Mouse (Mus musculus): ENCODE measurements around the gene Btbd17. TPM values are rescaled to one million over a fixed set of nuclear protein-coding genes. Genes with fewer than 3 reads are reported as not detected.

Gene Btbd17
- polyA plus RNA-seq, 1 experiment: 0.04 TPM

DNA sequence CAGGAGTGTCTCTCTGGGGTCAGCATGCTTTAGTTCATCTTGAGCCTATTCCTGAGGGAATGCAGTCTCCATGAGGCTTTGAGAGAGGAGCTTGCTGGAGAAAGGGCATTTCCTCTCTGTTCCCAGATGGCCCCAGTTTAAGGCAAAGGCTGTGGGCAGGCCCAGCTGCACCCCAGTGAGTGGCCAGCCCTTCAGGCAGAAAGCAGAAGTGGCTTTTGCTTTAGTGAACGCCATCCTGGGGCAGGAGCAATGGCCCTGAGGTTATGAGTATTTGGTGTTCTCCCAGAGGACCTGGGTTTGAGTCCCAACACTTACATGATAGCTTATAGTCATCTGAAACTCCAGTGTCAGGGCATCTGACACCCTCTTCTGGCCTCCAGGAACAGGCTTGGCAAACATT lies 25.6 kb upstream of the Btbd17 start:
- Histone ChIP-seq H3K36me3 (replicated peaks; ENCODE audit: low read length) (peaks cover 51% of the 10 kb centered on the region), H3K4me1 (peaks cover 89% of the 10 kb centered on the region), H3K9me3 (no peaks in the 10 kb centered on the region), H3K27me3 (replicated peaks) (peaks cover 7% of the 10 kb centered on the region), H3K4me3 (replicated peaks) (peak overlapping the region; percentile 59)
- TF ChIP-seq GATA1 (IDR thresholded peaks at IDR 0.05; ENCODE audit: borderline replicate concordance, low read length): no peak
- no peak for TF ChIP-seq FLI1 (IDR thresholded peaks at IDR 0.05; ENCODE audit: low read length)

DNA sequence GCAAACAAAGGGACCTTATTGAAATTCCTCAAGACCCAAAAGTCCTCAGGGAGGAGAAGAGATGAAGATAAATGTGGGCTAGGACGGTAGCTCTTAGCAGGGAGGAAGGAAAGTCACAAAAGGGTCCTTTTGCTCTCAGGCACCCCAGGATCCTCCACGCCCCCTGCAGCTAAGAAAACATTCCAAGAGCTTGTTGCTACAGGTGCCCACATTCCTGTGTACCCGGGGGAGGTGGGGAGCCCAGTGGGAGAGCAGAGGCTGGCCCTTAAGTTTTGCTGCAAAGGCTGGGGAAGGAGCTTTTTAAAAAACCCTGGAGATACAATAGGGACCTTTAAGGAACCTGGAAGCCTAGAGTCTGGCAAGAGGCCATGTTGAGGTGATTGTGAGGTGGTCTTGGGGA lies 24.7 kb upstream of the Btbd17 start:
- Histone ChIP-seq H3K27me3 (replicated peaks) (peaks cover 9% of the 10 kb centered on the region), H3K9me3 (no peaks in the 10 kb centered on the region), H3K36me3 (replicated peaks; ENCODE audit: low read length) (peaks cover 48% of the 10 kb centered on the region), H3K4me3 (replicated peaks) (no peak overlapping the region), H3K4me1 (peaks cover 84% of the 10 kb centered on the region)
- no peak for TF ChIP-seq FLI1 (IDR thresholded peaks at IDR 0.05; ENCODE audit: low read length)
- TF ChIP-seq GATA1 (IDR thresholded peaks at IDR 0.05; ENCODE audit: borderline replicate concordance, low read length): no peak

DNA sequence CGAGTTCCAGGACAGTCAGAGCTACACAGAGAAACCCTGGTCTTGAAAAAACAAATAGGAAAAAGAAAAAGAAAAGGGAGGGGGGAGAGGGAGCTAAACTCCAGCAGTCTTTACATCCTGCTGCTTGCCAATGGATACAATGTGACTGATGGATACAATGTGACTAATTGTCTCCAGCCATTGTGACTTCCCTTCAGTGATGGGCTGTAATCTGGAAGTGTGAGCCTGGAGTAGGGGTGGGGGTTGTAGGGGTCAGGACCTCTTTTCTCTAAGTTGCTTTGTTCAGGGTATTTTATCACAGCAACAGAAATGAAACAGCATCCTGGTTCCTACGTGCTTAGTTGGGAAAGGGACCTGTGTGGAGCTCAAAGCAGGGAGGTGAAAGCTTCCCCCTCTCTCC lies 23.4 kb upstream of the Btbd17 start:
- H3K27me3 ChIP-seq (replicated peaks): peaks cover 14% of the 10 kb centered on the region
- TF ChIP-seq FLI1 (IDR thresholded peaks at IDR 0.05; ENCODE audit: low read length) (no peak), GATA1 (IDR thresholded peaks at IDR 0.05; ENCODE audit: borderline replicate concordance, low read length) (no peak)
- H3K9me3 ChIP-seq: no peaks in the 10 kb centered on the region
- peaks cover 86% of the 10 kb centered on the region for H3K4me1 ChIP-seq
- peaks cover 40% of the 10 kb centered on the region for H3K36me3 ChIP-seq (replicated peaks; ENCODE audit: low read length)
- H3K4me3 ChIP-seq (replicated peaks): no peak overlapping the region

DNA sequence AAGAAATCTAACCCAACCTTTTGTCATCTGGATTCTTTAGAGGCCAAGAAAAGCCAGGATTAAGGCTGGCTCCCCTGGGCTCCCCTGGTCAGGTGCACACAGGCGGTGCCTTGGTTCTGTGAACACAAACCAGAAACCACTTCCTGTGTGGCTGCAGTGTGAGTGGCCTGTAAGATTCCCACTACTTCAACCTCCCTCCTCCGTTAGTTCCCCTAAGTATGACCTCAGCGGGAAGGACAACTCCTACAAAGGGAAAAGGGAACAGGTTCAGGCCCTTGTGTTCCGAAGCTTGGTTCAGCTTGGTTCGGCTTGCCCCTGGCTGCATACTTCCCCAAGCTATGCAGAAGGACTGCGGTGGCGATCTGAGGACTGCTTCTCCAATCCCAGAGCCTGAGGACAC lies 22.4 kb upstream of the Btbd17 start:
- no peak for TF ChIP-seq FLI1 (IDR thresholded peaks at IDR 0.05; ENCODE audit: low read length)
- no peak for TF ChIP-seq GATA1 (IDR thresholded peaks at IDR 0.05; ENCODE audit: borderline replicate concordance, low read length)
- peaks cover 14% of the 10 kb centered on the region for H3K27me3 ChIP-seq (replicated peaks)
- peaks cover 31% of the 10 kb centered on the region for H3K36me3 ChIP-seq (replicated peaks; ENCODE audit: low read length)
- H3K4me1 ChIP-seq: peaks cover 78% of the 10 kb centered on the region
- peak overlapping the region; percentile 80 for H3K4me3 ChIP-seq (replicated peaks)
- H3K9me3 ChIP-seq: no peaks in the 10 kb centered on the region

DNA sequence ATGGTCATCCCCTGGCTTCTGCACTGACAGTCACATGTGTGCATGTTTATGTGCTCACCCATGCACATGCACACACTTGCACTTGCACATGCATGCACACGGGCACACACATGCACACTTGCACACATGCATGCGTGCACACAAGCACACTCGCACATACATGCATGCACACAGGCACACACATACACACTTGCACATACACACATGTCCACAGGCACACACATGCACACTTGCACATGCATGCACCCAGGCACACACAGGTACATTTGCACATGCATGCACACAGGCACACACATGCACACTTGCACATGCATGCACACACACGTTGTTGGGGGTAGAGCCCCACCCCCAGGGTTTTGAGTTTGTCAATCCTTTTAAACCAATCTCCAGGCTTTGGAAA lies 21.2 kb upstream of the Btbd17 start:
- H3K36me3 ChIP-seq (replicated peaks; ENCODE audit: low read length): peaks cover 21% of the 10 kb centered on the region
- H3K4me3 ChIP-seq (replicated peaks): peak overlapping the region; percentile 83
- no peaks in the 10 kb centered on the region for H3K9me3 ChIP-seq
- peaks cover 14% of the 10 kb centered on the region for H3K27me3 ChIP-seq (replicated peaks)
- TF ChIP-seq FLI1 (IDR thresholded peaks at IDR 0.05; ENCODE audit: low read length) (no peak), GATA1 (IDR thresholded peaks at IDR 0.05; ENCODE audit: borderline replicate concordance, low read length) (no peak)
- peaks cover 77% of the 10 kb centered on the region for H3K4me1 ChIP-seq

DNA sequence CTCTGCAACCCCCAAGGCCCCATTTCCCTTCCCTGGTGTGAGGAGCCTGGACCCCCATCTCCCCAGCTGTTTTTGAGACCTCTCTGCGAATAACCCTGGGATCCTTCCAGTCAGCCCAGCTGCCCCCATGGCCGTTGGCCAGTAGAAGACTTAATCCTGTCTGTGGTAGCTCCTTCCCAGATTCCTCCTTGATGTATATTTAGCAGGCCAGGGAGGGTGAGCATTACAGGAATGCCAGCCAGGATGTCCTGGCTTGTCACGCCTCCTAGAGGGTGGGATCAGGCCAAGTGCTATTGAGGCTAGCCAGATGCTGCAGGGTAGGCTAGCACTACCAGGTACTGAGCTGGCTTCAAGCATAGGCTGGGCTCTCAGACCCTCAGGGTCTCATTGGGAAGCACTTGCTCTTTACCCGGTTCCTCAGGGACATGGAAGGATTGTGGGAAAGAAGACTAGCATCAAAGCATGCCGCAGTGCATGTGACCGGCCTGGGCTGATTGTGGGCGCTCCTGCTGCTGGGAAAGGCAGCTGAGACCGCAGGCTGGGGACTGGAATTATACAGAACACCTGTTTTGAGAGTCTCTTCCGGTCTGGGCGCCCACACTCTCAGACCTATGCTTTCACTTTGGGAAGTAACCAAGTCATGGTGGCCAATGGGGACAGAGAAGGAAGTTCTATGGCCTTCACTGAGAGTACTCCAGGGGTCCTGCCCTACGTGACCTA lies 19.3 kb upstream of the Btbd17 start:
- no peaks in the 10 kb centered on the region for H3K9me3 ChIP-seq

DNA sequence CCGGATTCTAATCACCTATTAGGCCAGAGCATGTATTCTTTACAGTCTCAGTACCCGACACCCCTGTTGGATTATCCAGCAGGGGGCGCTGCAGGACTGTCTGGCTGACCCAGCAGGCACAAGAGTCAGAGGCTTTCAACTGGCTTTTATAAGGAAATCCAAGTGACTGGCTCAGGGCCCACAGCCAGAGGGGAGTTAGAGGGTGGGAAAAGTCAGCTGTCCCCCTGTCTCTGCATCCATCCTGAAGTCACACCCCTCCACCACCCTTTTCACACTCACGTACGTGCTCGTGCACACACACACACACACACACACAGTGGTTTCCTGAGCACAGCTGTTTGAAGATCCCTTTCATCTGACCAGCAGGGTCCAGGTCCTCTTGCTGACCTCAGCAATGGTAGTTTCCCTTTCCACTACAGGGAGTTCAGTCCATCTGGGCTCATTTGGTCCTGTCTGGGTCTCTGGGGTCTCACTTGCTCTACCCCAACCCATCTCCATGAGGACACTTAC lies 17.0 kb upstream of the Btbd17 start:
- Histone ChIP-seq H3K9me3 (no peaks in the 10 kb centered on the region), H3K36me3 (replicated peaks; ENCODE audit: low read length) (no peaks in the 10 kb centered on the region), H3K4me1 (peaks cover 74% of the 10 kb centered on the region), H3K27me3 (replicated peaks) (peaks cover 14% of the 10 kb centered on the region), H3K4me3 (replicated peaks) (peak overlapping the region; percentile 72)
- TF ChIP-seq FLI1 (IDR thresholded peaks at IDR 0.05; ENCODE audit: low read length) (no peak), GATA1 (IDR thresholded peaks at IDR 0.05; ENCODE audit: borderline replicate concordance, low read length) (no peak)

More for the DNA sequence above, 19.3 kb upstream of the Btbd17 start:
- TF ChIP-seq GATA1 (IDR thresholded peaks at IDR 0.05; ENCODE audit: borderline replicate concordance, low read length) (no peak), FLI1 (IDR thresholded peaks at IDR 0.05; ENCODE audit: low read length) (no peak)
- Histone ChIP-seq H3K36me3 (replicated peaks; ENCODE audit: low read length) (peaks cover 7% of the 10 kb centered on the region), H3K4me3 (replicated peaks) (no peak overlapping the region), H3K4me1 (peaks cover 74% of the 10 kb centered on the region), H3K27me3 (replicated peaks) (peaks cover 14% of the 10 kb centered on the region)

DNA sequence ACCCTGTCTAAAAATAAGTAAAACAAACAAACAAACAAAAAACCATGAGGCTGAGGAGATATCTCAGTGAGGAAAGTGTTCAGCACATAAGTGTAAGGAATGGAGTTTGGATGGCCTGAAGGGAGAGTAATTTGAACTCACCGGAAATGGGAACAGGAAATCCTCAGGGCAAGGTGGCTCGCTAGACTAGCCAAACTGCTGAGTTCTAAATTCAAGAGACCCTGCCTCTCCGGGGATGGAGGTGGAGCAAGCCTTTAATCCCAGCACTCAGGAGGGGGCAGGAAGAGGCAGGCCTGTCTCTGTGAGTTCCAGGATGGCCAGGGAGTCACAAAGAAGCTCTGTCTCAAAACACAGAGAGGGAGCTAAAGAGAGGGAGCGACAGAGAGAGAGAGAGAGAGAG lies 14.6 kb upstream of the Btbd17 start:
- Histone ChIP-seq H3K4me1 (peaks cover 73% of the 10 kb centered on the region), H3K27me3 (replicated peaks) (peaks cover 19% of the 10 kb centered on the region), H3K9me3 (peaks cover 5% of the 10 kb centered on the region), H3K4me3 (replicated peaks) (no peak overlapping the region), H3K36me3 (replicated peaks; ENCODE audit: low read length) (no peaks in the 10 kb centered on the region)
- TF ChIP-seq GATA1 (IDR thresholded peaks at IDR 0.05; ENCODE audit: borderline replicate concordance, low read length): no peak

DNA sequence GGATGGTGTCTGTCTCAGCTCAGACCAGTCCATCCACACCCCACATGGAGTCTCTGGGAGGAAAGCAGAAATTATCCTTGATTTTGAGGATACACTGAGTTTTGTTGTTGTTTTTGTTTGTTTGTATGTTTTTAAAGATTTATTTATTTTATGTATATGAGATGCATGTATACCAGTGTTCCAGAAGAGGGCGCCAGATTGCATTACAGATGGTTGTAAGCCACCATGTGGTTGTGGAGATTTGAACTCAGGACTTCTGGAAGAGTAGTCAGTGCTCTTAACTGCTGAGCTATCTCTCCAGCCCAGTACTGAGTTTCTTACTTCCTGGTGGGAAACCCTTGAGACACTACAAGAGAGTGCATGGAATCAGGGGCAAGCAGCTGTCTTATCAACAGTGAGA lies 13.6 kb upstream of the Btbd17 start:
- Histone ChIP-seq H3K9me3 (peaks cover 5% of the 10 kb centered on the region), H3K4me1 (peaks cover 64% of the 10 kb centered on the region), H3K27me3 (replicated peaks) (peaks cover 19% of the 10 kb centered on the region), H3K4me3 (replicated peaks) (no peak overlapping the region), H3K36me3 (replicated peaks; ENCODE audit: low read length) (no peaks in the 10 kb centered on the region)
- TF ChIP-seq FLI1 (IDR thresholded peaks at IDR 0.05; ENCODE audit: low read length) (no peak), GATA1 (IDR thresholded peaks at IDR 0.05; ENCODE audit: borderline replicate concordance, low read length) (no peak)

DNA sequence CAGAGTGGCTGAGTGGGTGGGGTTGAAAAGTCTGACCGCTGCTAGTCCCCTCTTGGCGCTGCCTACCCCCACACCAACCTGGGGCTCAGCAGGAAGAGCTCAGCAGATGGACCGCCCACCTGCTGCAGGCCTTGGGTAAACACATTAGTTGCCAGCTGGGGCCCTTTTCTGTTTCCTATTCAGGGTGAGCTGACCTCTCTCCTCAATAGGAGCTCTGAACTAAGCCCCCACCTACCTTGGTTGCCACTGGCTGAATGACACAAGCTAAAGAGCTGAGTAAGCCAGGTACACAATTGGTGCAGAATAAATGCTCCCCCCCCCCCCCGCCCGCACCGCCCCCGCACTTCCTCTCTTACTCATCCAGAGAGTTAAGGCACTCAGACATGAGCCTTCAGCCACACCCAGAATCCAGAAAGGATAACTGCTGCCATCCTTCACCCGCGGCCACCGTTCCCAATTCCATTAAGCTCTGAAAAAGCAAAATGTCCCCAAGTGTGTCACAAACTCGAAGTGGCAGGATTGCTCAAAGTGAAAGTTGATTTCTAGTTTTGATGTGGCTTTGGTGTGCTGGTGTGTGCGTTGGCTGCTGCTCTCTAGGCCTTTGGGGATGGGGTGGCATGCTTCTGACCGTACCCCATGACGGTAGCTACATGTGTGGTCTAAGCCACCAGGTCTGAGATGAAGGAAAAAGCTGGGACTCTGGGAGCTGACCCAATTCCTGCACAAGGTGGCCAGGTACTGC lies 12.1 kb upstream of the Btbd17 start:
- Histone ChIP-seq H3K36me3 (replicated peaks; ENCODE audit: low read length) (no peaks in the 10 kb centered on the region), H3K27me3 (replicated peaks) (peaks cover 32% of the 10 kb centered on the region), H3K4me3 (replicated peaks) (no peak overlapping the region), H3K4me1 (peaks cover 72% of the 10 kb centered on the region), H3K9me3 (peaks cover 5% of the 10 kb centered on the region)
- TF ChIP-seq FLI1 (IDR thresholded peaks at IDR 0.05; ENCODE audit: low read length): no peak
- no peak for TF ChIP-seq GATA1 (IDR thresholded peaks at IDR 0.05; ENCODE audit: borderline replicate concordance, low read length)
